Mouse (Mus musculus) effector memory CD4-positive, alpha-beta T cell, adult 5 months (primary cell): ENCODE measurements around the gene Fzd10. TPM values are rescaled to one million over a fixed set of nuclear protein-coding genes. Genes with fewer than 3 reads are reported as not detected.

ENCODE experiments used
- polyA plus RNA-seq: library from polyadenylated mRNA; unstranded; fragments of 100-300 nt; shearing (Covaris generic); gene quantifications from one replicate; pipeline ENCODE4 v1.2.1, GENCODE M21; 2017

Fzd10 gene
- 0.30 TPM for polyA plus RNA-seq

GRCm38 (mm10) chr5:128600072-128601021 lies at the start of gene Fzd10:
TSS of gene Fzd10 (plus strand) at chr5:128600844.

Other genes with a start within 250 kb of the Fzd10 start
- gene Tmem132d, start 167.8 kb upstream of the Fzd10 start, polyA plus RNA-seq: 0.06 TPM
- gene Piwil1, start 101.7 kb downstream of the Fzd10 start, polyA plus RNA-seq: 0.15 TPM